Mouse (Mus musculus): ENCODE results near the gene Rgp1. TPM values are rescaled to one million over a fixed set of nuclear protein-coding genes. Genes with fewer than 3 reads are reported as not detected.
A peak's percentile ranks its signal among the peaks of the same experiment; 100 is the strongest.

Gene Rgp1
- 22.0 and 25.2 TPM in 2 replicates for polyA plus RNA-seq (2014; fragmentation: Nextera tagmentation; extraction: Ambion mirVana)

DNA sequence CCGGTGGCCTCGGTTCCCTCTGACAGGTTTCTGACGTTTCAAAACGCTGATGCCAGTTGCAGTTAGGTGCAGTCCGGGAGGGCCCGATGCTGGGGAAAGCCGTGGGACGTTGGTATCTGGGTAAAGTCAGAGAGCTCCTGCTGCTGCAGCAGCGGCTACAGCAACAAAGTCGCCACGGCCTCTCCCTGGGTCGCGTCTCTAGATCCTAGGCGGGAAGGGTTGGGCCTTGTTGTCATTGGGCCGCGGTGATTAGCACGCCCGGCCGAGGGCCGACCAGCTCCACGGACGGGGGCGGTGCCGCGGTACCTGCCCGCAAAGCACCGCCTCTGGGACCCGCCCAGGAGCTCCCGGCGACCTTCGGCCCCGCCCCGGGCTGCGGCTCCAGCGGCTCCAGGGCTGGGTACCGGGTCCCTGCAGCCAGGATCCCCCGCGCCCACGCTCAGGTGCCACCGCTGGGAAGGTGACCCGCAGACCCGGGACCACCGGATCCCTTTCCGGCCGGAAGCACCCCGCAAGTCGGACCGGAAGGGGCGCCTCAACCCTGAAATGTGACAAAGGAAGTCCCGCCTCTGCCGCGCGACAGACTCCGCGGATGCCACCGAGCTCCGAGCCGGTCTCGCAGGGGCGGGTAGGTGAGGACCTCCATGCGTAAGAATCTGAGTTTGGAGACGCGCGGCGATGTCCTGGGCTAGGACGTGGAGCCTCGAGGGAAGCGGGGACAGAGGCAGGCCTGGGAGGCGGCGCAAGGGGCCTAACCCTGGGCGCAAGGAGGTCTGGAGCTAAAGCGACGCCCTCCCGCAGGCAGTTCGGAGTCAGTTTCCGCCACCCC is at the start of gene Rgp1, which contains the start of gene Gba2:
Rgp1 (plus strand) TSS at position 340 of the 829 bp plus-strand sequence.
Gba2 (minus strand) TSS at position 498 of the 829 bp plus-strand sequence.
- H3K36me3 ChIP-seq (ENCODE audit: control insufficient read depth, insufficient read depth, low read length), result peaks cover 8% of the 10 kb centered on the region
- WGBS, result under 1% methylated on average over 76 of the region's 76 CpGs

DNA sequence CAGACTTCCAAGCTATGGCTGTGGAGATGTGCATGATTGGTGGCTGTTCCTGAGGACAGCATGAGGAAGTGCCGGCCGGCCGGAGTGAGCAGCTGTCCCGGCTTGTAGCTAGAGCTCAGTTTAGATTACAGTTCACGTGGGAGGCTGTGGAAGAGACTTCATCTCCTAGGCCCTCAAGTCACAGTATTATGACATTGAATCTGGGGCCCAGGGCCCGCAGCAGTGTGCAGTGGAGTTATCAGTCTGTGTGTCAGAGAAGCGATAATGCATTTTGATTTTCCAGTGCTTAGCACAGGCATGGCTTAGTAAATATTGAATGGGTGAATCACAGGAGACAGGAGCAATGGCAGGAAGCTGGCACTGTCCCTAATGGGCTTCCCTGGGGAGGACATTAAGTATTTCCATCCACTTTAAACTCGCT is 48.4 kb upstream of the Rgp1 start:
- H3K27ac ChIP-seq (ENCODE audit: low read depth, low read length), result no peak overlapping the region
- H3K36me3 ChIP-seq (ENCODE audit: control insufficient read depth, insufficient read depth, low read length), result peaks cover 13% of the 10 kb centered on the region
- no peak overlapping the region for H3K9ac ChIP-seq (ENCODE audit: low read length)
- H3K4me2 ChIP-seq, result no peak overlapping the region
- H3K27me3 ChIP-seq (ENCODE audit: control insufficient read depth, insufficient read depth, low read length), result peaks cover 6% of the 10 kb centered on the region; the same call in 1 of the 2 replicates
- ATAC-seq (ENCODE audit: low FRiP score) (no peak), DNase-seq (ENCODE audit: low spot score, missing footprints) (no peak)
- 77% methylated on average over 8 of the region's 8 CpGs for WGBS
- H3K9me3 ChIP-seq (ENCODE audit: control insufficient read depth, low read length), result no peaks in the 10 kb centered on the region
- H3K4me3 ChIP-seq (ENCODE audit: low read depth, low read length), result no peak overlapping the region
- no peaks in the 10 kb centered on the region for H3K4me1 ChIP-seq (ENCODE audit: control insufficient read depth, insufficient read depth, low read length)

More for the DNA sequence above, at the start of gene Rgp1, which contains the start of gene Gba2:
- H3K4me3 ChIP-seq (ENCODE audit: low read depth, low read length), result peak within 1 kb of the TSS; percentile 86
- no peaks in the 10 kb centered on the region for H3K27me3 ChIP-seq (ENCODE audit: control insufficient read depth, insufficient read depth, low read length)
- peak within 1 kb of the TSS; percentile 92 for H3K9ac ChIP-seq (ENCODE audit: low read length)
- peak; percentile 91 for ATAC-seq (ENCODE audit: low FRiP score)
- H3K4me1 ChIP-seq (ENCODE audit: control insufficient read depth, insufficient read depth, low read length), result peaks cover 31% of the 10 kb centered on the region
- no peaks in the 10 kb centered on the region for H3K9me3 ChIP-seq (ENCODE audit: control insufficient read depth, low read length)
- peak; percentile 97 for DNase-seq (ENCODE audit: low spot score, missing footprints)
- H3K27ac ChIP-seq (ENCODE audit: low read depth, low read length), result peak within 1 kb of the TSS; percentile 27; the same call in 1 of the 2 replicates
- H3K4me2 ChIP-seq, result peak within 1 kb of the TSS; percentile 97

DNA sequence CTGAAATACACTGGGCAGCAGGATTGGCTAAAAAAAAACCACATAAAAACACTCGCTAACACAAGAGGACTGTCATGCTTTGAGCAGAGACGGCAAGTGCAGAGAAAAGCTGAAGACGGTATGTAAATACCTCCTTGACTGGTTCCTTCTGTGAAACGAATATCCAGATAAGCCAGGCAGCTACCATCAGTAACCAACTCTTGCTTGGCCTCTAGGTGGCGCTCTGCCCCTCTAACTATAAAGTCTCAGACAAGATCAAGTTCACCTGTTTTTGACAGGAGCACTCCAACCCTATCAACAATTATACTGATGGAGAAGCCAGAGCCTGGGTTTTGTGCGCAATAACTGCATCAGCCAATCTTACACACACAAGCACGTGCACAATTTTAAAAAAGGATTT is 47.9 kb upstream of the Rgp1 start:
- Histone ChIP-seq H3K9ac (ENCODE audit: low read length) (no peak overlapping the region), H3K4me2 (no peak overlapping the region), H3K36me3 (ENCODE audit: control insufficient read depth, insufficient read depth, low read length) (peaks cover 15% of the 10 kb centered on the region), H3K4me3 (ENCODE audit: low read depth, low read length) (no peak overlapping the region), H3K9me3 (ENCODE audit: control insufficient read depth, low read length) (no peaks in the 10 kb centered on the region), H3K27me3 (ENCODE audit: control insufficient read depth, insufficient read depth, low read length) (peaks cover 2% of the 10 kb centered on the region; the same call in 1 of the 2 replicates), H3K4me1 (ENCODE audit: control insufficient read depth, insufficient read depth, low read length) (no peaks in the 10 kb centered on the region), H3K27ac (ENCODE audit: low read depth, low read length) (no peak overlapping the region)
- WGBS, result 27% methylated on average over 7 of the region's 7 CpGs
- ATAC-seq (ENCODE audit: low FRiP score) (no peak), DNase-seq (ENCODE audit: low spot score, missing footprints) (peak; percentile 93)

DNA sequence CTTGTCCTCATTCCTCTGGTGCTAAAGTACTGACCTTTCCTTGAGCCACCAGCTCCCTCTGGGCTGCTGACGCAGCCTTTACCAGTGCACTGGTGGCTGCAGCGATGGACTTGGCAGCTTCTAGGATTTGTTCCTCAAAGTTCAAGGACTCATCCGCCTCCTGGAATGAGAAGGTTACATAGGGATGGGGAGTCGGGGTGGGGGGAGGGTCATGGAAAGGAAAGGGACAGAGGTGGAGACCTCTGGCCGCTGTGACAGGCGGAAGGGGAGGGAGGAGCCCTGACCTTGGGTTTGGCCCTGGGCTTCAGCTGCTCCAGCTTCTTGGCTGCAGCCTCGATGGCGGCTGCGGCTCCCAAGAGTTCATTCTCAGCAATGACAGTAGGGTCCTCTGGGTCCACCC is 45.2 kb upstream of the Rgp1 start:
- Histone ChIP-seq H3K36me3 (ENCODE audit: control insufficient read depth, insufficient read depth, low read length) (peaks cover 30% of the 10 kb centered on the region), H3K4me1 (ENCODE audit: control insufficient read depth, insufficient read depth, low read length) (no peaks in the 10 kb centered on the region), H3K9ac (ENCODE audit: low read length) (no peak overlapping the region), H3K9me3 (ENCODE audit: control insufficient read depth, low read length) (no peaks in the 10 kb centered on the region), H3K4me2 (no peak overlapping the region), H3K4me3 (ENCODE audit: low read depth, low read length) (no peak overlapping the region), H3K27me3 (ENCODE audit: control insufficient read depth, insufficient read depth, low read length) (no peaks in the 10 kb centered on the region), H3K27ac (ENCODE audit: low read depth, low read length) (no peak overlapping the region)
- ATAC-seq (ENCODE audit: low FRiP score), result no peak
- 95% methylated on average over 9 of the region's 9 CpGs for WGBS
- no peak for DNase-seq (ENCODE audit: low spot score, missing footprints)

DNA sequence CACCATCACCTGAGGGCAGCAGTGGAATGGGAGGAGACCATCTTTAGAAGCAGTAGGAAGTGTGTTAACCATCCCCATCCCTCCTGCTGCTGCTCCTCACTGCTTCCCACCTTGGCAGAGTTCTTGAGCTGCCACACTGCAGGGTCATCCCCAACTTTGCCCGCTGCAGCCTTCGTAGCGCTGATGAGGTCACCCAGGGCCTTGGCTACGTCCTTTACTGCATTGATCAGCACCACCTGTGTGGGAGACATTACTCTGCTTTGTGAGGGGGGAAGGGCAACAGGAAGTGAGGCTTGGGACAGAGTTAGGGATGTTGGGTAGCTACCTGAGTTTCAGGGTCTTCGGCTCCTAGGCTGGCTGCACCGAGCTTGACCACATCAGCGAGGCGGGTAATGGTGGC is 42.9 kb upstream of the Rgp1 start:
- H3K4me1 ChIP-seq (ENCODE audit: control insufficient read depth, insufficient read depth, low read length), result no peaks in the 10 kb centered on the region
- H3K4me3 ChIP-seq (ENCODE audit: low read depth, low read length), result no peak overlapping the region
- 97% methylated on average over 8 of the region's 8 CpGs for WGBS
- no peak overlapping the region for H3K27ac ChIP-seq (ENCODE audit: low read depth, low read length)
- no peak overlapping the region for H3K4me2 ChIP-seq
- no peak for DNase-seq (ENCODE audit: low spot score, missing footprints)
- peaks cover 45% of the 10 kb centered on the region for H3K36me3 ChIP-seq (ENCODE audit: control insufficient read depth, insufficient read depth, low read length)
- no peaks in the 10 kb centered on the region for H3K27me3 ChIP-seq (ENCODE audit: control insufficient read depth, insufficient read depth, low read length)
- H3K9me3 ChIP-seq (ENCODE audit: control insufficient read depth, low read length), result no peaks in the 10 kb centered on the region
- no peak overlapping the region for H3K9ac ChIP-seq (ENCODE audit: low read length)
- ATAC-seq (ENCODE audit: low FRiP score), result no peak

DNA sequence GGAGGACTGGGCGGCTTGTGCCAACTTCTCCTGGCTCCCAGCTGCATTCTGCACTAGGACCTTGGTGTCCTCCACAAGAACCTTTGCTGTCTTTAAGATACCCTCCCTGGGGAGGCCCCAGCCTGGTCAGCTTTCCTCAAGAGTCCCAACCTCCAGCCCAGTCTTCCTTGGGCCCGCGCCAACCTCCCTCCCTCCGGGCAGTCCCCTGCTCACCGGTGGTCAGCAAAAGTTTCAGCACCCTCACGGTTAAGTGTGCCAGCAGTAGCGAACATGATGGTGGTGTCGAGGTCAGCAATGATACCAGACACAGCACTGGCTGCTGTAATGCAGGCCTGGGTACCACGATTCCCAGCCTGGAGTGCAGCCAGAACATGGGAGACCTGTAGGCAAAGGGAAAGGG is 42.5 kb upstream of the Rgp1 start:
- Histone ChIP-seq H3K4me2 (no peak overlapping the region), H3K36me3 (ENCODE audit: control insufficient read depth, insufficient read depth, low read length) (peaks cover 45% of the 10 kb centered on the region), H3K9me3 (ENCODE audit: control insufficient read depth, low read length) (no peaks in the 10 kb centered on the region), H3K4me3 (ENCODE audit: low read depth, low read length) (no peak overlapping the region), H3K27ac (ENCODE audit: low read depth, low read length) (no peak overlapping the region), H3K27me3 (ENCODE audit: control insufficient read depth, insufficient read depth, low read length) (no peaks in the 10 kb centered on the region), H3K9ac (ENCODE audit: low read length) (no peak overlapping the region), H3K4me1 (ENCODE audit: control insufficient read depth, insufficient read depth, low read length) (no peaks in the 10 kb centered on the region)
- DNase-seq (ENCODE audit: low spot score, missing footprints), result no peak
- ATAC-seq (ENCODE audit: low FRiP score), result no peak
- WGBS, result 97% methylated on average over 9 of the region's 9 CpGs

DNA sequence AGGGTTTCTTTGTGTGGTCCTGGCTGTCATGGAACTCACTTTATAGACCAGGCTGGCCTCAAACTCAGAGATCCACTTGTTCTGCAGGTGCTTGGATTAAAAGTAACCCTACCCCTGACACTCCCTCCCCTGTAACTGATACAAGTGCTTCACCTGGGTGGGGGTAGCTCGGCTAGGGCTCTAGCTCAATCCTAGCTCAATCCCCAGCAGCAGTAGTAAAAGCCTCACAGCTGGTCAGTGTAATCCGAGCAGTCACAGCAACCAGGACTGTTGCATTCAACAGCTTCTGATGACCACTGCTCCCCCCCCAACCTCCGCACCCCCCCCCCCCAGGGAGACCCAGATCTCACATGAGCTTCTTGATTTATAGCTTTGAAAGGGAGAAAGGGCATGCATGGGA is 36.5 kb upstream of the Rgp1 start:
- H3K9ac ChIP-seq (ENCODE audit: low read length), result no peak overlapping the region
- ATAC-seq (ENCODE audit: low FRiP score) (no peak), DNase-seq (ENCODE audit: low spot score, missing footprints) (no peak)
- H3K4me1 ChIP-seq (ENCODE audit: control insufficient read depth, insufficient read depth, low read length), result no peaks in the 10 kb centered on the region
- H3K9me3 ChIP-seq (ENCODE audit: control insufficient read depth, low read length), result no peaks in the 10 kb centered on the region
- H3K27me3 ChIP-seq (ENCODE audit: control insufficient read depth, insufficient read depth, low read length), result no peaks in the 10 kb centered on the region
- H3K27ac ChIP-seq (ENCODE audit: low read depth, low read length), result no peak overlapping the region
- H3K4me3 ChIP-seq (ENCODE audit: low read depth, low read length), result no peak overlapping the region
- peaks cover 41% of the 10 kb centered on the region for H3K36me3 ChIP-seq (ENCODE audit: control insufficient read depth, insufficient read depth, low read length)
- no peak overlapping the region for H3K4me2 ChIP-seq
- WGBS, result 73% methylated on average over 3 of the region's 3 CpGs

DNA sequence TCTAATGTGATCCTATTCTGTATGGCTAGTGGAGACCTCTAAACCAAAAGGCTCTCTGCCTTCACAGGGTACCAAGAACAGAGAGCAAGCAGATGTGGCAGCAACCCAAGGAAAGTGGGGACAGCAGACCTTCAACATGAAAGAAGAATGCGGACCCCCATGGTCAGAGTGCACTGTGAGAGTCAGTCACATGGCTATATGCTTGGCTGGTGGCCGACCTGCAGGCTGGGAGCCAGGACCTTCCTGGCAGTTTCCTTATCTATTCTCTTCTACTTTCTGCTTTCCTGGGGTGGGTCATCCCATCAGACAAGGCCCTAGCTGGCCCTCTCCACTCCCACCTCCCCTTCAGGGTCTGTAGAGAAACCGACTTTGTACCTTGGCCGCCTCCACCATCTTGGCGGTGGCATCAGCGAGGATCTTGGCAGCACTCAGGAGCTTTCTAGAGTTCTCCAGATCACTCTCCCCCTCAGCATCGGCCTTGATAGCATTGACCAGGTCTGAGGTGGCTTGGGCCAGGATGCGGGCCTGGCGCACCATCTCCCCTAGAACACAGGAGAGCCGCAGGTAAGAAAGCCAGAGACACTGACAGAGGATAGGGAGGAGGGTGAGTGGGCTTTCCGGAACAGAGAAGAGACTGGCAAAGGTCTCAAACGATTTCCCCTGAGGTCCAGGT is 32.0 kb upstream of the Rgp1 start:
- Histone ChIP-seq H3K9ac (ENCODE audit: low read length) (no peak overlapping the region), H3K4me1 (ENCODE audit: control insufficient read depth, insufficient read depth, low read length) (no peaks in the 10 kb centered on the region), H3K4me2 (no peak overlapping the region), H3K27me3 (ENCODE audit: control insufficient read depth, insufficient read depth, low read length) (no peaks in the 10 kb centered on the region), H3K36me3 (ENCODE audit: control insufficient read depth, insufficient read depth, low read length) (peaks cover 43% of the 10 kb centered on the region), H3K27ac (ENCODE audit: low read depth, low read length) (no peak overlapping the region), H3K4me3 (ENCODE audit: low read depth, low read length) (no peak overlapping the region), H3K9me3 (ENCODE audit: control insufficient read depth, low read length) (no peaks in the 10 kb centered on the region)
- WGBS, result 92% methylated on average over 12 of the region's 12 CpGs
- ATAC-seq (ENCODE audit: low FRiP score), result no peak
- DNase-seq (ENCODE audit: low spot score, missing footprints), result no peak

DNA sequence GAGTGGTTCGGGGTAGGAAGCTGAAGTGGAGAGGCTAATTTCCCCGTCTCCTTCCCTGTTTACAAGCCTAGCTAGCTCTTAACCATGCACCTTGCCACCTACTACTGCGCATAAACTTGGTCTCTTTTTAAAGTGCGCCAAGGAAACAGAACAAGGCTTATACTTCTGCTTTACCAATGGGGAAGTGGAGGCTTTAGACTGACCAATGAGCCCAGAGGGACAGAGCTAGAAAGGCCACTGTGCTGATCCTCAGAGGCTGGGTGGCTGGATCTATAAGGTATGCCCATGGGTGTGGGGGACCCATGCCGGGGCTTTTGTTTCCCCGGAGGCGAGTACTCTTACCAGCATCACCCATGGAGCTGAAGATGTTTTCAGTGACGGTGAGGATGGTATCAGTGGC is 31.4 kb upstream of the Rgp1 start:
- Histone ChIP-seq H3K4me1 (ENCODE audit: control insufficient read depth, insufficient read depth, low read length) (no peaks in the 10 kb centered on the region), H3K27me3 (ENCODE audit: control insufficient read depth, insufficient read depth, low read length) (no peaks in the 10 kb centered on the region), H3K36me3 (ENCODE audit: control insufficient read depth, insufficient read depth, low read length) (peaks cover 45% of the 10 kb centered on the region), H3K4me3 (ENCODE audit: low read depth, low read length) (no peak overlapping the region), H3K27ac (ENCODE audit: low read depth, low read length) (no peak overlapping the region), H3K9me3 (ENCODE audit: control insufficient read depth, low read length) (no peaks in the 10 kb centered on the region), H3K9ac (ENCODE audit: low read length) (no peak overlapping the region), H3K4me2 (no peak overlapping the region)
- DNase-seq (ENCODE audit: low spot score, missing footprints) (no peak), ATAC-seq (ENCODE audit: low FRiP score) (no peak)
- WGBS, result 89% methylated on average over 8 of the region's 8 CpGs
